Mouse (Mus musculus) hindlimb bud, embryonic 11.5 days (tissue): Measurements from ENCODE around the gene D1Pas1.

Experiments
- DNase-seq: peaks from one replicate; pipeline ENCODE4 v3.0.0-alpha.2; 2012; ENCODE audit warnings: low read depth, low spot score; ENCODE audit errors: extremely low spot score

Gene D1Pas1

DNA sequence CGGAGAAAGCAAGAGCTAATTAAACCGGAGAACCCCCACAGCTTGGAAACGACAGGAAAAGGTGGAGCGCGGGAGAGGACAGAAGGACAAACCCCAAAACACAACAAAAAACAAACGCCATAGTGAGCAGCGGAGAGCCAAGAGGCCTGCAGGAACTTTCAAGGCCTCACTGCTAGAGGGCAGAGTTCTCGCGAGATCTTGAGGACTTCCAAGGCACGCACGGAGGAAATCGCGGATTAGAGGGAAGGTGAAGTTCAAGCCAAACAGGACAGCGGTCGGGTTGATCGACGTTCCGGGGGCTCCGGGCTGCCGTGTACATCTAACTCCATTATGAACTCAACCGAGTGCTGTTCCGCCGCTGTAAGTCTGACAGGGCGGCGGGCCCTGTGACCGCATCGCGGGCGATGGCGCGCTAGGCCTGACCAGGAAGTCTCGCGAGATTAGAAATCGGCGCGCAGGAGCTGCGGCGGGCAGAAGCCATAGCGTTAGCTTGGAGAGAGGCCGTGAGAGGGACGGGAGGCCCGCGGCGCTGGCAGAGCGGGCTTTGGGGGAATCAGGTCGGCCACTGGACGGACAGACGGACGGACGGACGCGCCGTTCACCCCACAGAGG is at the start of gene D1Pas1:
Gene D1Pas1, plus strand, starts transcription at position 216 of the 612 bp plus-strand sequence.
- no peak for DNase-seq

DNA sequence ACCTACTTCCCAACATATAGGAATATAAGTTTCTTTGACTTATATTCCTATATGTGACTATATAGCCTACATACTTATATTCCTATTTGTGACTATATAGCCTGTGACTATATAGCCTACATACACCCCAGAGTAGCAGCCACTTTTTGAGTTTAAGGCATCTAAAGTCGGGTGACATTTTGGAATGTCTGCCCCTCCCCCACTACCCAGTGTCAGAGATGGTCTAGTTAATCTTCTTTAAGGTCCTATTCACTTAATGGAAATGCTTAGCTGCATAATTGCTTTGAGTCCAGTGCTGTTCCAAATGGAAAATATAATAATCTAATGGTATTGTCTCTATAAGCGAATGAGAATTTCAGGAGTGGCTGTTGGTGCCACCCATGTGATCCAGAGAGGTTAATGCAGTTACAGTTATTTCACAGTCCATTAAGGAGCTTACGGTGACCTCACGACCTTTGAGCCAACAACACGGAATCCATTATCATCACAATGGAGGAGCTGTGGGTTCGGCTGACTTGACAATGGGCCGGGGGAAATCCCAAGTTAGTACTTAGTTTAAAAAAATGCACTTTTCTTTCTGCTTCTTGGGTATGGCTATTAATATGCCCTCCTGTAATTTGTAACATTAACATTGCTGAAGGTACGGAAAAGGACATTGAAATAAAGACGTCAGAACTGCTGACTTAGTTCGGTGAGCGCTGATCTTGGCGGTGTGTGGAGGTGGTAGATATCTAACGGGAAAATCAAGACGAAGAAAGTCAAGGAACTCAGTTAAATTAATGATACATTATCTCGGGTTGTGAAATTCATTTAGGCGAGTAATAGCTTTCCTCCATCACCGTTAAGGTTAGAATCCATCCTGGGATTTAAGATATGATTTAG is 44.5 kb upstream of the D1Pas1 start:
- no peak for DNase-seq

DNA sequence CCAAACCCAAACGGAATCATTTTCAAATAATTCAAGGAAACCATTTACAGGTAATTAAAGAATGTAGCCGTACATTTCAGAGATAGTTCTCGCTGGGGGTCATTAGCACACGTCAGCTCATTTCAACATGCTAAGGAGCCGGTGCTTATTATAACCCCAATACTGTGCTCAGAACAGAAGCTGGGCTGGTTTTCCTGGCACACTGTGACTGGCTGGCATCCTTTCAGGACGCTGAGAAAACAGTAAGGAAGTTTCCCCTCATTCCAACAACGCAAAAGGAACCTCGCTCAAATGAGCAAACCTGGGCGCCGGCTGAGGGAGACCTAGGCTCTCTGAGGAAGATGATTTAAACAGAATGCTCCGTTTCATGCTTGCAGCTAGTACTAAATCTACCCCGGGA is 43.2 kb upstream of the D1Pas1 start:
- DNase-seq: no peak

GRCm38 (mm10) chr1:186925411-186925810 is 41.8 kb upstream of the D1Pas1 start:
- DNase-seq: no peak

- no peak for DNase-seq
These were observed 40.8 kb upstream of the D1Pas1 start for GRCm38 (mm10) chr1:186926316-186926949.

GRCm38 (mm10) chr1:186926950-186927316 is 40.3 kb upstream of the D1Pas1 start:
- DNase-seq: no peak

- no peak for DNase-seq
These were observed 39.7 kb upstream of the D1Pas1 start for GRCm38 (mm10) chr1:186927494-186927893.

GRCm38 (mm10) chr1:186930160-186930887 is 36.9 kb upstream of the D1Pas1 start:
- DNase-seq: no peak

GRCm38 (mm10) chr1:186930888-186931233 is 36.4 kb upstream of the D1Pas1 start:
- no peak for DNase-seq

DNA sequence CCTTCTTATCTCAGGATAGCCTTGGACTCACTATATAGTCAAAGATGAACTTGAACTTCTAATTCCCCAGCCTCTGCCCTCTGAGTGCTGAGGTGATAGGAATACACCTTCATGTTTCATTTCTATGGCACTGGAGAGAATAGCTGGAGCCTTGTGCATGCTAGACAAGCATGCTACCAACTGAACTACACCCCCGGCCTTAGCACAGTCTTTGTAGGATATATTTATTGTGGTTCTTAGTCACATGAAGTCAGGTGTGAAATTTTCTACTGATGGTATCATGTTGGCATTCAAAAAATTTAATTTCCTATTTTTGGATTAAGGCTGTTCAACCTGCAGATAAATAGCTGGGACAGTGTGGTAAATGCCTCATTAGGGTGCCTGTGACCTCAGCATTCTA is 33.0 kb upstream of the D1Pas1 start:
- DNase-seq: no peak

- no peak for DNase-seq
These were observed 14.8 kb upstream of the D1Pas1 start for GRCm38 (mm10) chr1:186952381-186952780.

DNA sequence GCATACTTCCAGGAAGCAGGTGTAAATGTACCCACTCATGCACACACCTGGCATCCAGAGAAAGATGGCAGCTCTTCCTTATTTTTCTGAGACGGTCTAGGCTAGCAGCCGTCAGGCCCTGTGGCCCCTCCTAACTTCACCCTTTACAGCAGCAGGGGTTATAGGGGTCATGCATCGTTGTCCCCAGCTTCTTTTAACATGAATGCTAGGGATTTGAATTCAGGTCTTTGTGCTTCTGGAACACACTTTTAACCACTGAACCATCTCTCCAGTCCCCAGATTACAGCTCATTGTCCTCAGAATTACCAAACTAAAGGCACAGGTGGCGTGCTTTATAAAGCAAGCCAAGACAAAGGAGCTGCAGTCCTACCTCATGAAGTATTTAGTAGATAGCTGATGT is 12.6 kb upstream of the D1Pas1 start:
- DNase-seq: no peak

DNA sequence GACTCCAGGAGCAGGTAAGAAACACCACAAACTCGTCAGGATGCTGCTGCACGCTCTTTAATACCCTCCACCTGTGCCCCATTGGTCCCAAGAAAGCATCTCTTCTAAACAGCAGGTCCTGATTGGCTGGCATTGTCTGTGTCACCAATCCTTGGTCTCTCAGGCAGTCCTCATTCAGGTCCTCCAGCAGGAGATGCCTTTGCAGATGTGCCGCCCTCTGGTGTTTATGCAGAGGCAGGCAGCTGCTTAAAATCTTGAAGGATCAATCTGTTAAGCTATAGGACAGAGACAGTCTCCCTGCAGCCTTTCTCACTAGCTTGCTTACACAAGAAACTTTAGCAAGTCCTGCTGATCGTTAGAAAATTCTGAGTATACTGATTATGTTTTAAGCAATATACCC is 7.8 kb upstream of the D1Pas1 start:
- no peak for DNase-seq

DNA sequence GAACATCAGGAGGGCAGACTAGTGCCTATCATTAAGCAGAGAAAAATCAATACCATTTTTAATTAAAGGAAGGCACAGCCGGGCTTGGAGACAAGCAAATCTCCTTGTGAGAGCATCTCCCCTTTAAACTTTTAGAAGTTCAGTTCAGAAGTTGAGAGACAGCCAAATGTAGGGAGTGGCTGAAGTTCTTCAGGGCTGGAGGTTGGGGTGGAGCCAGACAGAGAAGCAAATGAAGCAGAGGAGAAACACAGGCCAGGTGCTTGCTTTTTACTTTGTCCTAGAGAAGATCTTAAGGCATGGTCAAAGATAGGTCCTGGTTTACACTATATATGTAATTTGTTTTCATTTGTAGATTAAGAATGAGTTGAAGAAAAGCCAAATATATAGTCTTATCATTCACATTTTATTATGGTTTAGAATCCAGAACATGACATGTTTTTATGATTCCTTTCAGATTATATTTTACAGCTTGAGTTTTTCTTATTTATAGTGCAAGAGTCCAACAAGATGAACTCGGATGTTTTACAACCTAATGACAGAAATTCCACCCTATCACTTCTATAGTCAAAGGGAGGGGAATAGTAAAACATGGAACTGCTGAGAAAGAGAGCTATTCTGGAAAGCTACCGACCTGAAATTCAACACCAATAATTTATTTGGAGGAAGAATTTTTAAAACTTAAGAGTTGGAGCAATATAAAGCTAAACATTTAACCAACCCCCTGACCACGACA is 2.9 kb upstream of the D1Pas1 start:
- no peak for DNase-seq

DNA sequence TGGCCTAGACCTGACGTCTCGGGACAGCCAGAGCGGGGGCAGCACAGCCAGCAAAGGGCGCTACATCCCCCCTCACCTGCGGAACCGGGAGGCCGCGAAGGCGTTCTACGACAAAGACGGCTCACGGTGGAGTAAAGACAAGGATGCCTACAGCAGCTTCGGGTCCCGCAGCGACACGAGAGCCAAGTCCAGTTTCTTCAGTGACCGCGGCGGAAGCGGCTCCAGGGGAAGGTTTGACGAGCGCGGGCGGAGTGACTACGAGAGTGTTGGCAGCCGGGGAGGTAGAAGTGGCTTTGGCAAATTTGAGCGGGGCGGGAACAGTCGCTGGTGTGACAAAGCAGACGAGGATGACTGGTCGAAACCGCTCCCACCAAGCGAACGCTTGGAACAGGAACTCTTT is 710 bp downstream of the D1Pas1 start:
- DNase-seq: no peak

DNA sequence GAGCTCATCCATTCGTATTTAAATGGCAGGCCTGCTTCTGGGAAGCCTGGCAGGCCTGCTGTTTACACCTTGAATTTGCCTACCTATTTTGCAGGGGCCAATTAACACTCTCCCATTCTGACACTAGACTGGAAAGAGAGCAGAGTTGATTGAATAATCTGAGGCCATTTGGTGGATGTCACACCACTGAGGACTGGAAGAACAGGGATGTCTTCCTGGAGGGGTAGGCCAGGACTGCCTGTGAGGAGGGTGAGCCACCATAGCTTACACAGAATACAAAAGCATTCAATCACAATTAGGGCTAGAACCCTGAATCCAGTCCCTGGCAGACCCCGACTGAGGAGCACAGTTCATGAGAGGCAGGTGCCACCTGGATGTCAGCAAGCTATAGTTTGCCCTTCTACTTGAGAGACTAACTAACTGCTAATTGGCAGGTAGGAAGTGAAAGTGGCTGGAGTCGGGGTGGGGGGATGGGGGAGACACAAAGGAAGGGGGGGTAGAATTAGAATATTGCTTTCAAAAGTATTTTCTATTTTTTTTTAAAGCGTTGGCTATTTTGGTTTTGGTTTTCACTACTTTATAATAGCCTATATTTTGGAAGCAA is 9.8 kb downstream of the D1Pas1 start:
- DNase-seq: no peak

DNA sequence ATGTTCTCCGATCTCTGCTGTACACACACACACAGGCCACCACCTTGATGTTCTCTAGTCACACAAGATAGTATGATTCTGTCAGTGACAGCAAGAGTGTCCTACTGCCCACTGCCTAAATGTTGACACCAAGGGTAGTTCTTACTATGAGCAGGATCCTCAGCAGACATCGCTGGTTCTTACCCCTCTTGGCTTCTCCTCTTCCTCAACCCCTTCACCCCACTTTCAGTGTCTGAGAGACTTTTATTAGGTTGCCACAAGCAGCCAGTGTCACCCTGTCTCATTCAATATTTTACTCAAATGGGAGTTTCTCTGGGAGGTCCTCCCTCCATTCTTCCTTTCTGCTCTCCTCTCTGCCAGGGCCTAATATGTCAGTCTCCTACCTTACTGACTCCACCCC is 10.6 kb downstream of the D1Pas1 start:
- no peak for DNase-seq

GRCm38 (mm10) chr1:186979465-186979864 is 12.2 kb downstream of the D1Pas1 start:
- no peak for DNase-seq

DNA sequence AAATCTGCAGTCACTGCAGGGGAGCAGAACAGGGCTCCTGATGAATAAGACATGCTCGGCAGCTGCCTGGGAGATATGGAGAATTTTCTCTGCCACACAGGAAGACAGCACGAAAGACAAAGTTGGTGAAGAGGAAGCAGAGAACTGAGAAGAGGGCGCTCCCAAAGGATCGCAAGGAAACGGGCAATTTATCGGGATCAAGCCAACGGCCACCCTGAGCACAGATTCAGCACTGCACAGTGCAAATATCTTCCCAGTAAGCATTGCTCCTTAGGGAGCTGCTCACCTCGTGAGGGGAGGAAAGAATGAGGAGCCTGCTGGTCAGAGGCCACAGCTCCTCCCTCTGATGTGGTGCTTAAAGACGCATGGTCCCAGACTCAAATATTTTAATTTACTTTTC is 13.3 kb downstream of the D1Pas1 start:
- no peak for DNase-seq

DNA sequence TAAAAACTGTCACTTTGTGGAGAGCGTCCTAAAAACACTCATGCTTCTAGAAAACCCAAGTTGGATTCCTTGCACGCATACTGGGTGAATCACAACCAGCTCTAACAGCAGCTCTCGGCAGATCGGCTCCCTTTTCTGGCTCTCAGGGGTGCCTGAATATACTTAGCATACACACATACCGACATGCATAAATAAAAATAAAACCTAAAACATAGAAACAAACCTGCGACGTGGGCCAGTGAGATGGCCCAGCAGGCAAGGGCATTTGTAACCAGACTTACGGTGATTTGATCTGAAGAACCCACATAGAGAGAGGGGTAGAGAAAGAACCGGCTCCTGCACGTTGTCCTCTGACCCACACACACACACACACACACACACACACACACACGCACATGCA is 17.9 kb downstream of the D1Pas1 start:
- no peak for DNase-seq
